Mouse (Mus musculus) mouse embryonic stem cell (cell line): ENCODE results near the gene Mtmr2.
"Not testable (repeated sequence)": the region's sequence is repeated elsewhere in the genome, so short reads cannot be mapped to it uniquely, and the experiment has no call there.

ENCODE experiments used
- in situ Hi-C, 2 experiments: fragments of 300-500 bp; cut with MboI; formaldehyde crosslinking; loops; 1 replicate in 1 of 2; 3 replicates in 1 of 2; pipeline ENCODE4 v1.14.3; 2019 to 2020; ENCODE audit warnings: low sequenced_read_pairs in 2 of 2, low pct_unique_long_range_greater_than_20kb in 1 of 2, mixed read lengths in 1 of 2; ENCODE audit not compliant: unreplicated experiment in 1 of 2

Gene Mtmr2

DNA sequence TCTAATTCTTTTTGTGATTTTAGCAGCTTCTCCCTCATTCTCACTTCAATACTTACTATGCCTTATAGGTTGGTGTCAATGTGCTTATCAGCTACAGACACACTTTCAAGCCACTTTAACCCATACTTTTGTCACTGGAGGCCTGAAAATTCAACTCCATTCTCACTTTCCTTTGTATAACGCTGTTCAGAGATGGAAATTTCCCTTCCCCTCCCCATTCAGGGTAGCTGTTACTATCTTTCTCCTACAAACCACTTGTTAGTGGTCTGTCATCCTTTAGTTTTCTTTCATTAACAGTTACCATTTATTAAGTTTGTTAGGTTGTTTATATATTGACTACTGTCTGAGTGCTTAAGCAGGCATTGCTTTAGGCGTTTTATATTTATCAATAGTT is at the start of gene Mtmr2:
TSS of gene Mtmr2 (plus strand) at position 7 of the 394 bp plus-strand sequence.
- in situ Hi-C loops = no loop called here

DNA sequence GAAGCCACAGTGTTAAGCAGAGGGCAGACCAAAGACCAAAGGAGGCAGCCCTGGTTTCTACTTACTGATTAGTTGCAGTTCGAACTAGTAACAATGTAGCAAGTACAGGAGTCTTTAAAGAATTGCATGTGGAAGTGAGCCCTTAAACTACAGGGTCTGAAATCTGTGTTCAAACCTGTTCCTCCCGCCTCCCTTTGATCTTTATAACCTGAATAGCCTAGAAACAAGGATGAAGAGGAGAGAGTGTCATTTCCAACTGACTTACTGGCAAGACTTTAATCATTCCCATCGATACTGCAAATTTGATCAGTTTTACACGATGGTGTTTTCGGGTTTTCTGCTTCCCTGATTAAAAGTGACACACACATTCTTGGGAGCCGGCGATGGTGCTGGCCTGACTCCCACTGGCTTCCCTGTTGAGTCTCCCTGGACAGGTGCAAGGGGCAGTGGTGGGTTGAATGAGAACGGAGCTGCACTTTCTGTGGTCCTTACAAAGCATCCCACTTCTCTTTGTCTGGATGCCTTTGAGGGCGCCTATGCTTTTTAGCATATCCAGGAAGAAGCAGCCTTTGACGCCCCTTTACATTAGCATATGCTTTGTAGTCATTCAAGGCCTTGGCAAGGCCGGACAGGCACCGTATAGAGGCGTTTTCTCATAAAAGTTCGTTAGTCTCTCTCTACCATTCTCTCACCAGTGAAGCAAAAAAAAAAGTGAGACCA is 49.0 kb upstream of the Mtmr2 start:
- in situ Hi-C loops = no loop called here

- in situ Hi-C loops = no loop called here
Measured at GRCm38 (mm10) chr9:13699781-13700116, 48.5 kb upstream of the Mtmr2 start.

DNA sequence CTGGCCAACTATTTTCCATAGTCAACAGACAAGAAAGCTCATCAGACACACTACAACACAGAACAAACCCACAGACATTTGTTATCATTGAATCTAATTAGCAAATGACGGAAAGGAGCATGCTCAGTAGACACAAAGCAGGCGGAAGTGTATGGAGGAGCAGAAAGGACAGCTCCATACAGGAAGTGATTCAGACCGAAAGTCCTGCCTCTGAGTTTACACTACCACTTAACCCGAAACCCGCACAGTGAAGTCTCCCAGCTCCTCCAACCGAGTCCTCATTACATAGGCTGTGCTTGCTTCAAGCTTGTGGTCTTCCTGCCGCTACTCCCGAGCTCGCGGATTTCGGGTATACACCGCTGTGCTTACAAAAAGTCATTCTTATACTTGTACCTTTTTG is 46.4 kb upstream of the Mtmr2 start:
- in situ Hi-C loops = no loop called here

DNA sequence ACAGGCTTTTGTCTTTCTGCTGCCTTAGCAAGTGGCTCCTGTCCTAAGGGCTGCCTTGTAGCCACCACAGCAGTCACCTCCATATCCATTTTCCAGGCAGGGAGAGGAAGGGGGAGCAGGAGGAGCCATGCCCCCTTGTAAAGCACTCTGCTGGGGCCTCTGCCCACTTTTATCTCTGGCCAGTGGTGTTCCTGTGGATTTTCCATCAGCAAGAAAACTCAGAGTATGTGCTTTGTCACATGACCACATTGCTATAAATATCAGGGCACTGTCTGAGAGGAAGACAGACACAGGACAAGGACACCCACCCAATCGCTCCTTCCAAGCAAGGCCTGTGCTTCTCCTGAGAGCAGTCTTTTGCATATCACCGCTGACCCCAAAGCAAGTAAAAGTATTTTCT is 45.1 kb upstream of the Mtmr2 start:
- in situ Hi-C loops = no loop called here

- in situ Hi-C loops = no loop called here
Measured at GRCm38 (mm10) chr9:13704917-13705316, 43.3 kb upstream of the Mtmr2 start.

- in situ Hi-C loops = no loop called here
Measured at GRCm38 (mm10) chr9:13707066-13707555, 41.1 kb upstream of the Mtmr2 start.

- in situ Hi-C loops = no loop called here
Measured at GRCm38 (mm10) chr9:13709436-13709835, 38.8 kb upstream of the Mtmr2 start.

DNA sequence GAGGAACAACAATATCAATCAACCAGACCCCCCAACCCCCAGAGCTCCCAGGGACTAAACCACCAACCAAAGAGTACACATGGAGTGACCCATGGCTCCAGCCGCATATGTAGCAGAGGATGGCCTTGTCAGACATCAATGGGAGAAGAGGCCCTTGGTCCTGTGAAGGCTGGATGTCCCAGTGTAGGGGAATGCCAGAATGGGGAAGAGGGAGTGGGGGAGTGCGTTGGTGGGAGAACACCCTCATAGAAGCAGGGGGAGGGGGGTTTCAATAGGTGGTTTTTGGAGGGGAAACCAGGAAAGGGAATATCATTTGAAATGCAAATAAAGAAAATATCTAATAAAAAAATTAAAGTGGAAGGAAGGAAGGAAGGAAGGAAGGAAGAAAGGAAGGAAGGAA is 32.3 kb upstream of the Mtmr2 start:
- in situ Hi-C loops = loop anchor here (10.0 kb wide), 1 partner anchor 481 kb away; no protein-coding TSS in a partner anchor

DNA sequence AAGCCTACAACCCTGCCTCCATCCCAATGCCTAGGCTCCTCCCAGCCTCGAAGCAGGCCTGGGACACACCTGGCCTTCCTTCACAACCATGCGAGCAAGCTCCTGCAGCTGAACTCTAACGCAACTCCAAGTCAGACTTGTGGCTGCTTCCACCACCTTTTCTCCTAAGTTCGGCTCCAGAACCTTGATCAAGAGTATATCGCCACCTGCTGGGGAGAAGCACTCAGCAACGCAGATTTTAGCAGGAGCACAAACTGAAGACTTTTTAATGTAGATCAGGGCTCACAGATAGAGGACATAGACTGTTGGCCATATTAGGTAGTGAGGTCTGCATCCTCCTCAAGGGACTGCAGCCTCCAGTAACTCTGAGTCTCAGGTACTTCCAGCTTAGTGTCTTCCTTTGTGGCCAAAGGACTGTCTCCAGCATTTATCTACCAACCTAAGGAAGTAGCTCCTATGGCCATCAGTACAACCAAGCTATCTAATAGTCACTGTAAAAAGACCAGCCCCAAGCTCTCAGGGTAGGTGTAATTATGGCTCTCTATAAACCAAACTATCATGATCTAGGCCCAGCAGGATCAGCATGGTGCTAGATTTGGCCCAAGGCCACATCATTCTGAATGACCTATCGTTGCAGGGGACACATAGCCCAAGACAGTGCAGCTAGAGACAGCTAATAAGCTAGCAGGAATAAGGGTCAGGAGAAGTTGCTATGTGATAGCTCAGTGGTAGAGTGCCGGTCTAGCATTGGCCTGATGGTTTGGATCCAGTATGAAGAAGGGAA is 31.7 kb upstream of the Mtmr2 start:
- in situ Hi-C loops = loop anchor here (10.0 kb wide), 1 partner anchor 482 kb away; no protein-coding TSS in a partner anchor

- in situ Hi-C loops = no loop called here
Measured at GRCm38 (mm10) chr9:13748798-13749674, 826 bp downstream of the Mtmr2 start.

GRCm38 (mm10) chr9:13749675-13749998 is 1.4 kb downstream of the Mtmr2 start:
- in situ Hi-C loops = no loop called here

GRCm38 (mm10) chr9:13752543-13752942 is 4.3 kb downstream of the Mtmr2 start:
- in situ Hi-C loops = no loop called here

GRCm38 (mm10) chr9:13760430-13760829 is 12.2 kb downstream of the Mtmr2 start:
- in situ Hi-C loops = no loop called here

DNA sequence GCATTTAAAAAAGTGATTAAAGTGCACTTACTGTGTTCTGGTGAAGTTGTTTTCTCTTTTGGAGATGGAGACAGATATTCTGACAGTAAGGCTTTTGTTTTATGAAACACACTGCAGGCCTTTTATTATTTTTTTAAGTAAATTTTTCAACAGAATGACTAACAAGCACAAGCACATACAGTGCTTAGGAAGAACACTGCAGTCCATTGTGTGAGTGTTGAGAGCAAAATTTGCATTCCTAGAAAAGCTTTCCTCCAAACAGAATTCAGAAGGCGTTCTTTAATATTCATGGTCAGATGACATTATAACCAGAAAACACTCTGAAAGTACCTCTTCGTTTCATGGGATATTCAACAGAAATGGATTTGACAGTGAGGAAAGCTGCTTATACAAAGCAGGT is 17.4 kb downstream of the Mtmr2 start:
- in situ Hi-C loops = no loop called here

DNA sequence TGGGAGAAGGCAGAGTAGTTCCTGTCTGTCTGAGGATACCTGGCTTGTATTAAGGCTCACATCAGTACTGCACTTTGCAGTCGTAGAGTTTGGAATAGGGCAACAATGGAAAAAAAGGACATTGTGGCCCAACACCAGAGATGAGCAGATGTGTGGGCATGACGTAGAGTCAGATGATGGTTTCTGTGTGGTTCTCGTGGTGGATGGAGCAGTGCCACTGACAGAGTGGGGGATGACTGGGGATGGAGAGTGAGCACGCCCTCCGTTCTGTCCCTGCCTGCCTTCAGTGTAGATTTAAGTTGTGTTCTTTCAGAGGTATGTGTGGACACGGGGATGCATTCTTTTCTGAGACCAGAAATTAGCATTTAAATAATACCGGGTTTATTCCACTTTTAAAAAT is 18.4 kb downstream of the Mtmr2 start:
- in situ Hi-C loops = no loop called here

- in situ Hi-C loops = no loop called here
Measured at GRCm38 (mm10) chr9:13774732-13775131, 26.5 kb downstream of the Mtmr2 start.

DNA sequence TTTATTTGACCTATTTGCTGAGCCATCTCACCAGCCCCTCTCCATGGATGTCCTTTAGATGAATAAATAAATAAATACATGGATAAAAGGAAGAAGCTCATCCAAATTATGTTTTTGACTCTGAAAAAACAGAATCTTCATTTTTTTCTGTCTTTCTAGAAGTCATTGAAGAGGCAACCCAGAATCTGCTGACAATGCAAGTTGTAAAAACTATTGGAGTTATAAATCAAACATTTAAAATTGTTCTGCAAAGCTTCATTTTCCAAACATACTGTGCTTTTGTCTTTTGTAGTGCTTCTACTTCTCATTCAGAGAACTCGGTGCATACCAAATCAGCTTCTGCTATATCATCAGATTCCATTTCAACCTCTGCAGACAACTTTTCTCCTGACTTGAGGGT is 33.8 kb downstream of the Mtmr2 start:
- in situ Hi-C loops = no loop called here

- in situ Hi-C loops = not testable (repeated sequence)
Measured at GRCm38 (mm10) chr9:13790864-13791263, 42.7 kb downstream of the Mtmr2 start.
